Mouse (Mus musculus) gastrocnemius, adult 2 months (tissue): ENCODE measurements around the gene Dgkd. TPM values are rescaled to one million over a fixed set of nuclear protein-coding genes. Genes with fewer than 3 reads are reported as not detected.

Source experiments
- DNase-seq: peaks from one replicate; pipeline ENCODE4 v3.0.0; 2022
- H3K27ac ChIP-seq: fragments of 200-600 bp; 2 replicates; pipeline ENCODE4 v1.8.1; 2022; ENCODE audit warnings: mild to moderate bottlenecking
- H3K4me3 ChIP-seq: fragments of 200-600 bp; 2 replicates; pipeline ENCODE4 v1.8.1; 2022; ENCODE audit warnings: mild to moderate bottlenecking, moderate library complexity
- CTCF ChIP-seq: fragments of 200-600 bp; IDR thresholded peaks from 2 replicates; pipeline ENCODE4 v1.8.1; 2022; ENCODE audit warnings: antibody characterized with exemption, mild to moderate bottlenecking, moderate library complexity
- intact Hi-C: fragments of 180-260 bp; cut with DNase I; formaldehyde crosslinking; loops from one replicate; pipeline ENCODE4 v1.15.1; 2025
- total RNA-seq, 2 experiments: library from RNA; stranded (reverse); gene quantifications; 2 replicates each; pipeline ENCODE4 v1.2.3; 2021

Dgkd gene
- total RNA-seq, 2 experiments from 2014 or later = 31.3 to 32.9 TPM

DNA sequence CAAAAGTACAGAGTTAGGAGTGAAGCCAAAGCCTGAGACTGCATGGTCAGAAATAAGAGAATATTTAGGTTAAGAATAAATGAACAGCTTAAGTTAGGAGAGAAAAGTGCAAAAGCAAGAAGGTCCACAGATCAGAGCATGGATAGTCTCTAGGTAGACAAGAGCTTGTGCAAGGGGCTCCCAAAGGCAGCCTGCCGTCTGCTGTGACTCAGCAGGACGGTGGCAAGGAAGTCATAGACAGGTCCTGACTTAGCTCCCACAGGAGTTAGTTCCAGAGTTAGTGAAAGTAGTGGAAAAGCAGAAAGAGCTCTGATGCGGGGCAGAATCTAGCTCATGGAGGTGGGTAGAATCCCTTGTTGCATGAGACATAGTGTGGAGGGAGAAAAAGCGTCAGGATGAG is 117.3 kb downstream of the Dgkd start:
- intact Hi-C loops = no loop called here

DNA sequence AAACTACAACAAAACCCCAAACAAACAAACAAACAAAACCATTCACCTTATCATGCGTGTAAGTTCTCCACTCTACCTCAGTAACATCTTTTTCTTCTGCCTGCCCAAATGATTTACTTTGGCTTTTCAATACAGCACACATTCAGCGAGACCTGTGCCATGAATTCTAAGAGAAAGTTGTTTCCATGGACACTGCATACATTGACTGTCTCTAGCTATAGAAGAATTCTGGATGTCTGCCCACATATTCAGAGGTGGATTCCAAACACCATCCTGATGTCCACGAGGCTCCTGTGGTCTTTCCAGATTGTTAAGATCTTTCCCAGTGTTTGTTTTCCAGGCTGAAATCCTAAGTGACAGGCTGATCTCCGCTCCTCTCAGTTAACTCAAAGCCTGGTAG is 129.2 kb downstream of the Dgkd start:
- H3K27ac ChIP-seq = no peak overlapping the region
- intact Hi-C loops = loop anchor here (10.0 kb wide), 1 partner anchor 207 kb away; no protein-coding TSS in a partner anchor
- no peak for DNase-seq
- no peak for TF ChIP-seq CTCF
- H3K4me3 ChIP-seq = no peak overlapping the region

More for the DNA sequence above, 117.3 kb downstream of the Dgkd start:
- Histone ChIP-seq H3K27ac (no peak overlapping the region), H3K4me3 (no peak overlapping the region)
- DNase-seq = no peak
- TF ChIP-seq CTCF = no peak

DNA sequence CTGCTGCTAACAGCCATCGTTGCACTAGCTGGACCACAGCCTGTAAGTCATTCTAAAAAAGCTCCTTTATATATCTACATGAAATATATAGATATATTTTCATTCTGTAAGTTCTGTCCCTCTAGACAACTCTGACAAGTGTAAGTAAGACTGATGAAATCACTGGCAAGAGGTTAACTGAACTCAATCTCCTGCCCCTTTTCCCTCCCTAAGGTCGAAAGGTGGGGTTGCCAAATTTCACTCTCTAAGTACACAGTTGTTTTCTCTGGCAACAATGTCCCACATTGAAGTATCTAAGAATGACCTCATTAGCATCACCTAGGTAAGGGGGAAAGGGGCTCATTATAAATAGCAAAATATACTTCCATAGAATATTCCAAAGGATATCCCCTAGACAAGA is 139.6 kb downstream of the Dgkd start:
- Histone ChIP-seq H3K4me3 (no peak overlapping the region), H3K27ac (no peak overlapping the region)
- intact Hi-C loops = no loop called here
- no peak for DNase-seq
- no peak for TF ChIP-seq CTCF

Other genes starting within 250 kb of the Dgkd start
- 1 to 10 TPM; 3.8 to 4.2 TPM for gene Inpp5d, start 233.0 kb upstream of the Dgkd start, total RNA-seq
- gene Atg16l1, start 97.4 kb upstream of the Dgkd start, total RNA-seq = 10 to 100 TPM; 16.3 to 18.7 TPM
- under 1 TPM; 0.17 to 0.23 TPM for gene Sag, start 49.6 kb upstream of the Dgkd start, total RNA-seq
- gene Usp40, start 155.3 kb downstream of the Dgkd start, total RNA-seq = 10 to 100 TPM; 10.1 to 10.5 TPM
- not detected for gene Ugt1a10, start 202.1 kb downstream of the Dgkd start, total RNA-seq
- gene Ugt1a9, start 217.5 kb downstream of the Dgkd start, total RNA-seq = not detected
- not detected for gene Ugt1a8, start 234.5 kb downstream of the Dgkd start, total RNA-seq
- gene Ugt1a7c, start 241.8 kb downstream of the Dgkd start, total RNA-seq = under 1 TPM in 1 of 2 experiments, not detected in 1; 0.59 TPM
- gene Ugt1a6b, start 250.0 kb downstream of the Dgkd start, total RNA-seq = under 1 TPM; 0.17 to 0.46 TPM